Mouse (Mus musculus): Measurements from ENCODE around the gene Nfkb2. TPM values are rescaled to one million over a fixed set of nuclear protein-coding genes. Genes with fewer than 3 reads are reported as not detected.

Nfkb2 gene
- polyA plus RNA-seq, 1 experiment from 2014 or later: 1.3 TPM

DNA sequence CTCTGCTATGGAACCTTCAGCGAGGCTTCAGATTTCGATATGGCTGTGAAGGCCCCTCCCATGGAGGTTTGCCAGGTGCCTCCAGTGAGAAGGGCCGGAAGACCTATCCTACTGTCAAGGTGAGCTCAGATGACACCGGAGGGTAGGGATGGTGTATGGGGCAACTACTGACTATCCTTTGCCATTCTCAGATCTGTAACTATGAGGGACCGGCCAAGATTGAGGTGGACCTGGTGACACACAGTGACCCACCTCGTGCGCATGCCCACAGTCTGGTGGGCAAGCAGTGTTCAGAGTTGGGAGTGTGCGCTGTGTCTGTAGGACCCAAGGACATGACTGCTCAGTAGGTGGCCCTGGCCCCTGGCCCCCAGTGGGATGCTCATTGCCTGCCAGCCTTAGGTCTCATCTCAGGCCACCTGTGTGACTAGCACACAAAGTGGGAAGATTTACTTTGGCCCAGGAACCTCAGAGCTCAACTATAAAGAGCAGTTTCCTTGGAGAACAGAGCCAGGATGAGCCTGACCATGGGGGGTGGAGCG, 2.7 kb downstream of the Nfkb2 start:
- 90% methylated on average over 9 of the region's 9 CpGs for WGBS
- Histone ChIP-seq H3K4me1 (ENCODE audit: control insufficient read depth, insufficient read depth, low read length) (peaks cover 22% of the 10 kb centered on the region), H3K9ac (ENCODE audit: low read depth, low read length) (no peak overlapping the region), H3K27ac (ENCODE audit: low read length) (no peak overlapping the region), H3K4me2 (ENCODE audit: low read length) (no peak overlapping the region), H3K9me3 (replicated peaks; ENCODE audit: control insufficient read depth, low read length, poor library complexity, severe bottlenecking) (no peaks in the 10 kb centered on the region), H3K4me3 (ENCODE audit: low read depth, low read length) (no peak overlapping the region), H3K27me3 (ENCODE audit: control insufficient read depth, insufficient read depth, low read depth, low read length) (peaks cover 29% of the 10 kb centered on the region), H3K36me3 (ENCODE audit: control insufficient read depth, insufficient read depth, low read length) (peaks cover under 1% of the 10 kb centered on the region; the same call in 1 of the 2 replicates)
- ATAC-seq: no peak

DNA sequence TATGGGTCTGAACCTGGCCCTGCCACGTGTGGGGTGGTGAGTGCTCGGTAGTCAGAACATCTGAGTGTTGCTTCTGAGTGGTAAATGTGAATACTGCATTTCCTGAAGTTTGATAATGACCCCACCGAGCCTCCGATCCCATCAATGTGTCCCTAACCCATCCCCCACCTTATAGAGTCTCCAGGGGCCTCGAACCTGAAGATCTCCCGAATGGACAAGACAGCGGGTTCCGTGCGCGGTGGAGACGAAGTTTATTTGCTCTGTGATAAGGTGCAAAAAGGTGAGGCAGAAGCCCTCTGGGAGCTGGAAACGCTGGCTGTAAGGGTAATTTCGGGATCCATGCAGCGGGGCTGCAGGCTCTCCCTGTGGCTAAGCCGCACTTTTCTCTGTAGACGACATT, 3.7 kb downstream of the Nfkb2 start:
- H3K27me3 ChIP-seq (ENCODE audit: control insufficient read depth, insufficient read depth, low read depth, low read length): peaks cover 29% of the 10 kb centered on the region
- ATAC-seq: no peak
- no peak overlapping the region for H3K4me3 ChIP-seq (ENCODE audit: low read depth, low read length)
- H3K4me1 ChIP-seq (ENCODE audit: control insufficient read depth, insufficient read depth, low read length): peaks cover 22% of the 10 kb centered on the region
- H3K9ac ChIP-seq (ENCODE audit: low read depth, low read length): no peak overlapping the region
- H3K36me3 ChIP-seq (ENCODE audit: control insufficient read depth, insufficient read depth, low read length): peaks cover 9% of the 10 kb centered on the region
- 81% methylated on average over 16 of the region's 16 CpGs for WGBS
- no peak overlapping the region for H3K27ac ChIP-seq (ENCODE audit: low read length)
- no peak overlapping the region for H3K4me2 ChIP-seq (ENCODE audit: low read length)
- H3K9me3 ChIP-seq (replicated peaks; ENCODE audit: control insufficient read depth, low read length, poor library complexity, severe bottlenecking): no peaks in the 10 kb centered on the region

DNA sequence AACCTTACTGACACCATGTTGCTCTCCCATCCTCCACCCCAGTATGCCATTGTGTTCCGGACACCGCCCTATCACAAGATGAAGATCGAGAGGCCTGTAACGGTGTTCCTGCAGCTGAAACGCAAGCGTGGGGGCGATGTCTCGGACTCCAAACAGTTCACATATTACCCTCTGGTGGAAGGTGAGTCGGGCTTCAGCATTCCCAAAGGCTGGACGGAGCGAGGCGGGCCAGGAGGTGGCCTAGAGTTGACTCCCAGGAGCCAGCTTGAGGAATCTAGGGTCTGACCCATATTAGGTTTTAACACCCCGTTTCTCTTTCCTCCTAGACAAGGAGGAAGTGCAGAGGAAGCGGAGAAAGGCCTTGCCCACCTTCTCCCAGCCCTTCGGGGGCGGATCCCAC, 4.2 kb downstream of the Nfkb2 start:
- peaks cover 14% of the 10 kb centered on the region for H3K36me3 ChIP-seq (ENCODE audit: control insufficient read depth, insufficient read depth, low read length)
- peak overlapping the region; percentile 94 for H3K4me2 ChIP-seq (ENCODE audit: low read length)
- no peak for ATAC-seq
- H3K27me3 ChIP-seq (ENCODE audit: control insufficient read depth, insufficient read depth, low read depth, low read length): peaks cover 29% of the 10 kb centered on the region
- 59% methylated on average over 16 of the region's 16 CpGs for whole genome bisulfite sequencing
- no peaks in the 10 kb centered on the region for H3K9me3 ChIP-seq (replicated peaks; ENCODE audit: control insufficient read depth, low read length, poor library complexity, severe bottlenecking)
- no peak overlapping the region for H3K27ac ChIP-seq (ENCODE audit: low read length)
- H3K9ac ChIP-seq (ENCODE audit: low read depth, low read length): peak overlapping the region; percentile 73
- H3K4me1 ChIP-seq (ENCODE audit: control insufficient read depth, insufficient read depth, low read length): peaks cover 22% of the 10 kb centered on the region
- H3K4me3 ChIP-seq (ENCODE audit: low read depth, low read length): peak overlapping the region; percentile 48; the same call in 1 of the 2 replicates

DNA sequence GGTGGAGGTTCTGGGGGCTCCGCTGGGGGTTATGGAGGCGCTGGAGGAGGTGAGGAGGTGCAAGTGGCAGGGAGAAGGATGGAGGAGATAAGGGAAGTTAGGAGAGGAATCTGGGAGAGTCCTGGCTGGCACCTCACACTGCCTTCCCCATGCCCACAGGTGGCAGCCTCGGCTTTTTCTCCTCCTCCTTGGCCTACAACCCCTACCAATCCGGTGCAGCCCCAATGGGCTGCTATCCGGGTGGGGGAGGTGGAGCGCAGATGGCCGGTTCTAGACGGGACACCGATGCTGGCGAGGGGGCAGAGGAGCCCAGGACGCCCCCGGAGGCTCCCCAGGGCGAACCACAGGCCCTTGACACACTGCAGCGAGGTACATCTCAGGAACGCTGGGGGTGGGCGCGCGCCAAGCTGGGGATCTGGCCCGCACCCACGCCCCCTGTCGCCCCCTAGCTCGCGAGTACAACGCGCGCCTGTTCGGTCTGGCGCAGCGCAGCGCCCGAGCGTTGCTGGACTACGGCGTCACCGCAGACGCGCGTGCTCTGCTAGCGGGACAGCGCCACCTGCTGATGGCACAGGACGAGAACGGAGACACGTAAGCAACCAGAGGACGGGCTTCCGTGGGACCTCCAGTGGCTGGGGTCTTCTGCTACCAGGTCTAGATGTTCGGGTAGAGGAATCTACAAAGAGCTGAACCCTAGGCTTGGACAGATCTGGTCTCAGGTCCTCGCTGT, 4.8 kb downstream of the Nfkb2 start:
- Histone ChIP-seq H3K4me2 (ENCODE audit: low read length) (peak overlapping the region; percentile 94), H3K9ac (ENCODE audit: low read depth, low read length) (peak overlapping the region; percentile 73), H3K9me3 (replicated peaks; ENCODE audit: control insufficient read depth, low read length, poor library complexity, severe bottlenecking) (no peaks in the 10 kb centered on the region), H3K4me1 (ENCODE audit: control insufficient read depth, insufficient read depth, low read length) (peaks cover 22% of the 10 kb centered on the region), H3K4me3 (ENCODE audit: low read depth, low read length) (peak overlapping the region; percentile 48), H3K27me3 (ENCODE audit: control insufficient read depth, insufficient read depth, low read depth, low read length) (peaks cover 30% of the 10 kb centered on the region), H3K36me3 (ENCODE audit: control insufficient read depth, insufficient read depth, low read length) (peaks cover 16% of the 10 kb centered on the region), H3K27ac (ENCODE audit: low read length) (no peak overlapping the region)
- under 1% methylated on average over 47 of the region's 47 CpGs for WGBS
- ATAC-seq: peak; percentile 64

DNA sequence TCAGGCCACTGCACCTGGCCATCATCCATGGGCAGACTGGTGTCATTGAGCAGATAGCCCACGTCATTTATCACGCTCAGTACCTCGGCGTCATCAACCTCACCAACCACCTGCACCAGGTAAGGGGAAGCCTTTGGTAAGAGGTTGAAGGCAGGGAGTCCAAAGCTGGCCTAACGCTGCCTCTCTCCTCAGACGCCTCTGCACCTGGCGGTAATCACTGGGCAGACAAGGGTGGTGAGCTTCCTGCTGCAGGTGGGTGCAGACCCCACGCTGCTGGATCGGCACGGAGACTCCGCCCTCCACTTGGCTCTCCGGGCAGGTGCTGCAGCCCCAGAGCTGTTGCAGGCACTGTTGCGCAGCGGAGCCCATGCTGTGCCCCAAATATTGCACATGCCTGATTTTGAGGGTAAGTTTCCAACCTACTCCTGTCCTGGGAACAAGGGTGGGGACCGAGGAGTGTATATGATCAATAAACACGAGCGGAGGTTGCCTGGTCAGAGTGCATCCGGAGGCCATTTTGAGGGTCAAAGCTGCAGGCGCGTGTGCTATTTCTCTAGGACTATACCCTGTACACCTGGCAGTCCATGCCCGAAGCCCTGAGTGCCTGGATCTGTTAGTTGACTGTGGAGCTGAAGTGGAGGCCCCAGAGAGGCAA, 5.7 kb downstream of the Nfkb2 start:
- WGBS: 81% methylated on average over 21 of the region's 21 CpGs
- ATAC-seq: peak; percentile 10; the same call in 1 of the 2 replicates
- H3K27ac ChIP-seq (ENCODE audit: low read length): no peak overlapping the region
- peaks cover 16% of the 10 kb centered on the region for H3K36me3 ChIP-seq (ENCODE audit: control insufficient read depth, insufficient read depth, low read length)
- no peaks in the 10 kb centered on the region for H3K9me3 ChIP-seq (replicated peaks; ENCODE audit: control insufficient read depth, low read length, poor library complexity, severe bottlenecking)
- peaks cover 16% of the 10 kb centered on the region for H3K4me1 ChIP-seq (ENCODE audit: control insufficient read depth, insufficient read depth, low read length)
- H3K9ac ChIP-seq (ENCODE audit: low read depth, low read length): no peak overlapping the region
- H3K27me3 ChIP-seq (ENCODE audit: control insufficient read depth, insufficient read depth, low read depth, low read length): peaks cover 33% of the 10 kb centered on the region
- H3K4me3 ChIP-seq (ENCODE audit: low read depth, low read length): no peak overlapping the region
- no peak overlapping the region for H3K4me2 ChIP-seq (ENCODE audit: low read length)

DNA sequence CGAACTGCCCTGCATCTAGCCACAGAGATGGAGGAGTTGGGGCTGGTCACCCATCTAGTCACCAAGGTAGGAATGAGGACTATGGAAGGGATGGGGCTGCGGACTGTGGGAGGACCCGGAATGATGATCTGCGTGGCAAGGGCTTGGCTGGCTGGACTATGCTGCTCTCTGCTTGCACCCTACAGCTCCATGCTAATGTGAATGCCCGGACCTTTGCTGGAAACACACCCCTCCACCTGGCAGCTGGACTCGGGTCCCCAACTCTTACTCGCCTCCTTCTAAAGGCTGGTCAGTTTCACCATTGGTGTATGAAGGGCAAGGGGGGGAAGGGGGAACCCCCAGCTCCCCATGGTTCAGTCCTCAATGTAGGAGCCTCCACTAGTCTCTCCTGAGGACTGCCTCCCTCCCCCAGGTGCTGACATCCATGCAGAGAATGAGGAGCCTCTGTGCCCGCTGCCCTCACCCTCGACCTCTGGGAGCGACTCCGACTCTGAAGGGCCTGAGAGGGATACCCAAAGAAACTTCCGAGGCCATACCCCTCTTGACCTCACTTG, 6.3 kb downstream of the Nfkb2 start:
- 93% methylated on average over 12 of the region's 12 CpGs for WGBS

DNA sequence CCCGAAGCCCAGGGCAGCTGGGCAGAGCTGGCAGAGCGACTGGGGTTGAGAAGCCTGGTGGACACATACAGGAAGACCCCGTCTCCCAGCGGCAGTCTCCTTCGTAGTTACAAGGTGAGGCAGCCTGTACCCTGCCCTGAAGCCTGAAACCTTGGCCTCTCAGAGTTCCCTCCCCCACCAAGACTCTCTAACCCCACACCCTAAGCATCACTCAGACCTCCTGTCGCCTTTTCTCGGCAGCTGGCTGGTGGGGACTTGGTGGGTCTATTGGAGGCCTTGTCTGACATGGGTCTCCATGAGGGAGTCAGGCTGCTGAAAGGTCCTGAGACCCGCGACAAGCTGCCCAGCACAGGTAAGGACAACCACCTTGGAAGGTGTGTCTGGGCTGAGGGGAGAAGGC, 7.2 kb downstream of the Nfkb2 start:
- no peak overlapping the region for H3K4me3 ChIP-seq (ENCODE audit: low read depth, low read length)
- H3K4me2 ChIP-seq (ENCODE audit: low read length): no peak overlapping the region
- peaks cover 27% of the 10 kb centered on the region for H3K27me3 ChIP-seq (ENCODE audit: control insufficient read depth, insufficient read depth, low read depth, low read length)
- no peak overlapping the region for H3K27ac ChIP-seq (ENCODE audit: low read length)
- H3K36me3 ChIP-seq (ENCODE audit: control insufficient read depth, insufficient read depth, low read length): peaks cover 16% of the 10 kb centered on the region
- no peak for ATAC-seq
- peaks cover 16% of the 10 kb centered on the region for H3K4me1 ChIP-seq (ENCODE audit: control insufficient read depth, insufficient read depth, low read length)
- H3K9ac ChIP-seq (ENCODE audit: low read depth, low read length): no peak overlapping the region
- no peaks in the 10 kb centered on the region for H3K9me3 ChIP-seq (replicated peaks; ENCODE audit: control insufficient read depth, low read length, poor library complexity, severe bottlenecking)
- WGBS: 89% methylated on average over 9 of the region's 9 CpGs

More for the DNA sequence above, 6.3 kb downstream of the Nfkb2 start:
- Histone ChIP-seq H3K4me2 (ENCODE audit: low read length) (no peak overlapping the region), H3K27me3 (ENCODE audit: control insufficient read depth, insufficient read depth, low read depth, low read length) (peaks cover 30% of the 10 kb centered on the region), H3K9me3 (replicated peaks; ENCODE audit: control insufficient read depth, low read length, poor library complexity, severe bottlenecking) (no peaks in the 10 kb centered on the region), H3K4me3 (ENCODE audit: low read depth, low read length) (no peak overlapping the region), H3K36me3 (ENCODE audit: control insufficient read depth, insufficient read depth, low read length) (peaks cover 16% of the 10 kb centered on the region), H3K27ac (ENCODE audit: low read length) (no peak overlapping the region), H3K9ac (ENCODE audit: low read depth, low read length) (no peak overlapping the region), H3K4me1 (ENCODE audit: control insufficient read depth, insufficient read depth, low read length) (peaks cover 11% of the 10 kb centered on the region)
- ATAC-seq: no peak

DNA sequence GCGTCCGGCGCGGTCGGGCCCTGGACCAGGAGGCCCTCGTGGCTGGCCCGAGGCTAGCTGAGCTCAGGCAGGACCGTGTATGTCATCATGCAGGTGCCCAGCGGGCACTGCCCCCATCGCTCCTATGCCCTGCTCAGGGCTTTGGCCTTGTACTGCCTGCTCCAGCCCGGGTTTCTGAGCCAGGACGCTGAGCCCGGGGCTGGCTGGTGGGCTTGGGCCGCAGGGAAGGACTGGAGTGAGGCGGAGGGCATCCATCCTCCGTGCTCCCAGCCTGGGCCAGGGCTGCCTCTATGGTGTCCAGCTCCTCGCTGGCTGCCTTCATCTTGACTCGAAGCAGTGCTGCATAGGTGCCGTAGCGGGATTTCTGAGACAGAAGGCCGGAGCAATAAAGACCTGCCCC, 8.4 kb downstream of the Nfkb2 start:
- Histone ChIP-seq H3K27ac (ENCODE audit: low read length) (no peak overlapping the region), H3K4me2 (ENCODE audit: low read length) (no peak overlapping the region), H3K27me3 (ENCODE audit: control insufficient read depth, insufficient read depth, low read depth, low read length) (peaks cover 25% of the 10 kb centered on the region), H3K9ac (ENCODE audit: low read depth, low read length) (no peak overlapping the region), H3K4me3 (ENCODE audit: low read depth, low read length) (no peak overlapping the region), H3K36me3 (ENCODE audit: control insufficient read depth, insufficient read depth, low read length) (peaks cover 16% of the 10 kb centered on the region), H3K9me3 (replicated peaks; ENCODE audit: control insufficient read depth, low read length, poor library complexity, severe bottlenecking) (no peaks in the 10 kb centered on the region), H3K4me1 (ENCODE audit: control insufficient read depth, insufficient read depth, low read length) (peaks cover 25% of the 10 kb centered on the region)
- ATAC-seq: no peak
- WGBS: 91% methylated on average over 21 of the region's 21 CpGs

DNA sequence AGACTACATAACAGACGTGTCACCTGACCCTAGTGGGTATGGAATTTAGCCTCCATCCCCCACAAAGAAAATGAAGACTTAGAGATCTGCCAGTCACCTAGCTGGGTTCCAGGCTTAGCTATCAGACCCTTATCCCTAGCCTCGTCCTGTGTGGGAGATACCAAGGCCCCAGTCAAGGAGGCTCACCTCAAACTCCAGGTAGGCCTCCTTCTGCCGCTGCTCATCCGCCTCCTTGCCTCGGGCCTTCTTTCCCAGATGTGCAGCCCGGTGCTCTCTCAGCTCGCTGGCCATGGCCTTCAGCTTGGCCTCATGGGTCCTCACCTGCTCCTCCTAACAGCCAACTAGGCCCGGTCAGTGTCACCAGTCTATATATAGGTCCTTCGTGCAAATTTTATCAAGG, 9.0 kb downstream of the Nfkb2 start:
- peaks cover 16% of the 10 kb centered on the region for H3K36me3 ChIP-seq (ENCODE audit: control insufficient read depth, insufficient read depth, low read length)
- WGBS: 90% methylated on average over 9 of the region's 9 CpGs
- peaks cover 21% of the 10 kb centered on the region for H3K27me3 ChIP-seq (ENCODE audit: control insufficient read depth, insufficient read depth, low read depth, low read length)
- ATAC-seq: no peak
- H3K9me3 ChIP-seq (replicated peaks; ENCODE audit: control insufficient read depth, low read length, poor library complexity, severe bottlenecking): no peaks in the 10 kb centered on the region
- peaks cover 27% of the 10 kb centered on the region for H3K4me1 ChIP-seq (ENCODE audit: control insufficient read depth, insufficient read depth, low read length)
- H3K4me3 ChIP-seq (ENCODE audit: low read depth, low read length): no peak overlapping the region
- no peak overlapping the region for H3K27ac ChIP-seq (ENCODE audit: low read length)
- no peak overlapping the region for H3K9ac ChIP-seq (ENCODE audit: low read depth, low read length)
- H3K4me2 ChIP-seq (ENCODE audit: low read length): no peak overlapping the region
